Mouse (Mus musculus) urinary bladder, postnatal 4 days (tissue): Measurements from ENCODE around the gene Il27ra.
A peak's percentile ranks its signal among the peaks of the same experiment; 100 is the strongest.
"Not testable (repeated sequence)": the region's sequence is repeated elsewhere in the genome, so short reads cannot be mapped to it uniquely, and the experiment has no call there.

Experiments used
- DNase-seq, 2 experiments: peaks; one replicate each; pipeline ENCODE4 v3.0.0; 2021 to 2022; ENCODE audit warnings: low spot score in 2 of 2

Gene Il27ra

DNA sequence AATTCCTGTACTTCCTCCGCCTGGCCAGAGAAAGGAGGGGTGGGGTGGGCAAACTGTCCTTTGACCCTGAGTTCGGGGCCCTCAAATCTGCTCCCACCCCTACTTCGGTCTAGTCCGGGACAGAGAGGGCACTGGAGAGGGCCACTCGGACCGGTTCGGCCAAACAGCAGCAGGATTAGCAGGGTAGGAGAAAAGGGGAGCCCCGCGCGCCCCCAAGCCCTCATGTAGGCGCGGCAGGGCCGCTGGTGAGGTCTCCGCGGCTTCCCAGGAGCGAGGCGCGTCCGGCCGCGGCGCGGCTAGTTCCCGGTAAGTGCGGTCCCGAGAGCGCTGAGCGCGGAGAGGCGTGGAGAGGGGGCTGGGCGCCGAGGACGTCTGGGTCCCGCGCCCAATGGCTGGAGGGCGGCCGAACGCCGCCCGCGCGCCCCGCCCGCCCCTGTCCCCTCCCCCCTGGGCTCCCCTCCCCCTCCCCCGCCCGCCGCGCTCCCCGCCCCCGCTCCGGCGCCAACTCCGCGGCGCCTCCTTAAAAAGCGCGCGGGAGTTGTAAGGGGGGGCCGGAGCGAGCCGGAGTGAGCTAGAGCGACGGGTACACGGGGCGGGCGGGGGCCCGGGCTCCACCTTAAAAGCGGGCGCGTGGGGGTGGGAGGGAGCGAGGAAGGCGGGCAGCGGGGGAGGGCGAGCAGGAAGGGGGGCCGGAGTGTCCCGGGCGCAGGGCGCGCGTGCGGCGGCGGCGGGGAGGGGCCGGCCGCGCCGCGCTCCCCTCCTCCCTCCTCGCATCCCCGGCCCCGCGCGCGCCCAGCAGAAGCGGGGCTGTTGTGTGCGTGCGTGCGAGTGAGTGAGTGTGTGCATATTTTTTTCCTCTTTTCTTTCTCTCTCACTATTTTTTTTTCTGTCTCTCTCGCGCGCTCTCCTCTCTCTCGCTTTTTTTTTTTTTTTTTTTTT lies 45.6 kb downstream of the Il27ra start:
- peak; percentile 80 to 88 for DNase-seq

DNA sequence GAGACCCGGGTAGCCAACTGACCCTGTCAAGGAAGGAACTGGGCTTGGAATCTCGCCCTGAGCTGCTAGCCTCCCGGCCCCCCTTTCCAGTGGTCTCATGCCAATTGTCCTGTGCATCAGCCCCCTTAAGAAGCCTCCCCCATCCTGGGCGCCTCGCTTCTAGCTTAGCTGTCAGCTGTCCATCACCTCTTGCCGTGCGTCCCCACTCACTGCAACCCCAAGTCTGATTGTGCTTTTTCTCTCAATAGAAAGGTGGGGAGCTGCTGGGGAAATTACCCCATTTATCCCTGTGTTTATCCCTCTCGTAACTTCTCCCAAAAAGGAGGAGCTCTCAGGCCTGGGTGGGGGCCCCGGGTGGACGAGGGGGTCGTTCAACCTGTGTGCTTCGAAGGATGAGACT lies 46.4 kb downstream of the Il27ra start:
- no peak for DNase-seq

DNA sequence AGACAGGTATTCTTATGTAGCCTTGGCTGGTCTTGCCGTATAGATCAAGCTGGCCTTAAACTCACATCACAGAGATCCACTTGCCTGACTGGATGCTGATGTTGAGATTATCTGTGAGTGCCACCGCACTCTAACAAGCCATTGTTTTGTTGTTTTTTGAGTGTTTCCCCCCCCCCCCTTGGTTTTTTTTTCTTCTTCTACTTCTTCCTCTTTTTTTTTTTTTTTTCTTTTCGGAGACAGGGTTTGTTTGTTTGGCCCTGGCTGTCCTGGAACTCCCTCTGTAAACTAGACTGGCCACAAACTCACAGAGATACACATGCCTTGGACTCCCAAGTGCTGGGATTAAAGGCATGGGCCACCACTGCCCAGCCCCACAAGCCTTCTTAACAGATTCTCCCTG lies 48.4 kb downstream of the Il27ra start:
- DNase-seq: no peak

DNA sequence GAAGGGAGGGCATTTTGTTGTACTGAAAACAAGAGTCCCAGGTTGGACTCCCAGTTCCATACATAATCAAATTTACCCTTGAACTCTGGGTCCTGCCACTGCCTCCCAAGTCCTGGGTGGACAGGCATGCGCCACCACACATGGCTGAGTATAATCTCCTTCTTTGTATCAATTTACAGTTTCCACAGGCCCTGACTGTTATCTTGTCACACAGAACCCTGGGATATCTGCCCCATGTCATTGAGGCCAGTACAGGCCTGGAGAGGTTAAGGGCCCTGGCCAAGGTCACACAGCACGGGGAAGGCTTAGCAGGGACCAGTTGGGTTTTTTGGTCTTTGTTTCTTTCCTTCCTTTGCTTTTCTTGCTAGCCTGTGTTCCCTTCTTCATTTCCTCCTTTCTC lies 49.9 kb downstream of the Il27ra start:
- DNase-seq: no peak

DNA sequence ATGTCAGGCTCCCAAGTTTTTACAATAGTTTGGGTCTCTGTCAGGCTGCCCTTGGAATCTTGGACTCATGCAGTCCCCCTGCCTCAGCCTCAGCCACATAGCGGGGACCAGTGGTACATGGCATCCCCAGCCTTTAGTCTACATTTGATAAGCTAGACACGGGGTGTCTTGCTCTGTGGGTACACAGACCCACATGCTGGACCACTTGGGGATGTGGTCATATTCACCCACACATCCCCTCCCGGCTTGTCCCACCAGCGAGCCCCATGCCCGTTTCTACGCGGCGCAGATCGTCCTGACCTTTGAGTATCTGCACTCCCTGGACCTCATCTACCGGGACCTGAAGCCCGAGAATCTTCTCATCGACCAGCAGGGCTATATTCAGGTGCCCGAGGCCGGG lies 52.2 kb downstream of the Il27ra start:
- DNase-seq: no peak

DNA sequence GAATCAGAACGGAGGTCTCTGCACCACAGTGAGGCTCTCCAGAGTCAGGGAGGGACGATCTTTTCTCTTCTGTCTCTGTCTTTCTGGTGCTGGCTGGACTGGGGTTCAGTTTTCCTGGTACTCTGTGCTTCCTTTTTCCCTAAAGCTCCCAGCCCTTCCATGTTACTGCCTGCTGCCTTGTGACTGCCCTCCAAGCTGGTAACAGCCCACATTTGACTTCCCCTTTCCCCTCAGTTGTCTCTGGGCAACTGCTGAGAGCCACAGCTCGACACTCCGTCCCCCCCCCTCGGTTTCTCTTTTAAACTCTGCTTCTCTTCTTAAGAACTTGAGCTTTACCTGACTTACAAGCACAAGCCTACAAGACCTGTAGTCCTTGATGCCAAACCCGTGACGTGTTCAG lies 53.1 kb downstream of the Il27ra start:
- no peak for DNase-seq

DNA sequence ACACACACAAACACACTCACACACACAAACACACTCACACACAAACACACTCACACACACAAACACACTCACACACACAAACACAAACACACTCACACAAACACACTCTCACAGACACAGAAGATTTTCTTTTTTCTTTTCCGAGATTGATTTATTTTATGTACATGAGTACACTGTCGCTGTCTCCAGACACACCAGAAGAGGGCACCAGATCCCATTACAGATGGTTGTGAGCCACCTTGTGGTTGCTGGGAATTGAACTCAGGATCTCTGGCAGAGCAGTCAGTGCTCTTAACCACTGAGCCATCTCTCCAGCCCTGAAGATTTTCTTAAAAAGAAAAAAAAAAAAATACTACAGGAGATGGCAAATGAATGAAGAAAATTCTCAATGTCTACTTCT lies 59.2 kb downstream of the Il27ra start:
- DNase-seq: not testable (repeated sequence)

DNA sequence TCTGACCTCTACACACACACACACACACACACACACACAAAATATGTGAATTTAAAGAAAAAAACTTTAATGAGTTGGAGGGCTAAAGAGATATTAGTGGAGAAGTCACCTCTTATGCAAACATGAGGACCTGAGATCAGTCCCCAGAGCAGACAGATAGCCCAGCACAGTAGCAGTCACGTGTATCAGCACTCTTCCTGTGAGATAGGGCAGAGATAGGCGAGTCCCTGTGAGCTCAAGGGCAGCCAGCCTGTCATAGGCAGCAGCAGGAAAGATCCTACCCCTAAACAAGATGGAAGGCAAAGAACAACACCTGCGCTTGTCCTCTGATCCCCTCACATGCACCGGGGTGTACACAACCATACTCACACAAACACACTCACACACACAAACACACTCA lies 59.9 kb downstream of the Il27ra start:
- DNase-seq: no peak

DNA sequence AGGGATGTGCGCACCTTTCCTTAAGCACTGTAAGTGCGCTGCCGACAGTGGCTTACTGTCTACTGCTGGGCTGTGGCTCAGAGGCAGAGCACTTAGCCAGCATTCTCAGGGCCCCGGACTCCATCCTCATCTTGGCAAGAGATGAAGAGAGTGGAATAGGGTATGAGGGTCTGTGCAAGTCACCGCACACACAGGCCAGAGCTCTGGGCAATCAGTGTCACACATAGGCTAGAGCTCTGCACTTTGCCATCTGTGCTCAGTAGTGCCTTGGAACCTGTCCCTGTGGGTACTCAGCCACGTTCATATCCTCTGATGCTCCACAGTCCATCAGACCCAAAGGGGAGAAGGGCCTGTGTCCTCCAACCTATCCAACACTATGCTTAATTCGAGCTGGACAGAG lies 60.9 kb downstream of the Il27ra start:
- DNase-seq: no peak

DNA sequence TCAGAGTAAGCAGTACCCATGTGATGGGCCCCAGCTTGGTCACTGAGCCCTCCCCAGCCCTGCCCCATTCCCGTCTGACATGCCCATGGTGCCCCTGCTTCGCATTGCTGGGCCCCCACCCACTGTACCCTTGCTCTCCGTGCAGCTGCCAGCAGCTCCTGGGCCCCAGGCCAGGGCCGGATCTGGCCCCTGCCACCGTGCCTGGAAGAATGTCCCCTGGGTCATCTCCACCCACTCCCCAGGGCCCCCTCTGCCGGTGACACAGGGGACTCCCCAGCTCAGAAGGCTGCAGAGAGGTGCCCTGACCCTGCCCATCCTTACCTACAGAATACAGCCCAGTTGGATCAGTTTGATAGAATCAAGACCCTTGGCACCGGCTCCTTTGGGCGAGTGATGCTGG lies 61.5 kb downstream of the Il27ra start:
- no peak for DNase-seq
